Mouse (Mus musculus): Measurements from ENCODE around the gene Acvr1b.

DNA sequence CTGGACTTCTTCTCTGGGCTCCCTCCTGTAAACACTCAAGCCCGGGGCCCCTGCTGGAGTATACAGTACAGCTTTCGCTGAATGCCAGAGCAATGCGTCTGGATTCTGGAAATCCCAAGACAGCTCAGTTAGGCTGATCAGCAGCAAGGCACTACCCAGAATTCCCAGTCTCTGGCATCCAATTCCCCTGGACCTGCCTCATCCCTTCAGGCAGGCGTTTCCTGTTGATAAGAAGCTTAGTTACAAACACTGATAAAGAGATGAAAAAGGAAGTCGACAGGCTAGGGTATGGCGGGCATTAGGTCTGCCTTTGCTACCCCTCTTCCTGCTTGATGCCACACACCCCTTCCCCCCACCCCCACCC lies 26.0 kb upstream of the Acvr1b start:
- TF ChIP-seq GATA1 (IDR thresholded peaks at IDR 0.05; ENCODE audit: borderline replicate concordance, low read length) (no peak), FLI1 (IDR thresholded peaks at IDR 0.05; ENCODE audit: low read length) (no peak)

Data from megakaryocyte, embryonic 14.5 days (primary cell).